Mouse (Mus musculus) cerebellum, adult 2 months (tissue): ENCODE measurements around the gene Zbtb8a.

ENCODE experiments used
- CTCF ChIP-seq: fragments of 200-500 bp; IDR thresholded peaks from 2 replicates; pipeline ENCODE4 v1.5.1; 2011; ENCODE audit warnings: low read depth, mild to moderate bottlenecking, control low read depth, low read length, moderate library complexity, borderline replicate concordance; ENCODE audit not compliant: insufficient read depth
- POLR2A ChIP-seq: fragments of 200-500 bp; IDR thresholded peaks from 2 replicates; pipeline ENCODE4 v1.6.1; 2011; ENCODE audit warnings: low read length, control low read depth, borderline replicate concordance; ENCODE audit not compliant: insufficient read depth

DNA sequence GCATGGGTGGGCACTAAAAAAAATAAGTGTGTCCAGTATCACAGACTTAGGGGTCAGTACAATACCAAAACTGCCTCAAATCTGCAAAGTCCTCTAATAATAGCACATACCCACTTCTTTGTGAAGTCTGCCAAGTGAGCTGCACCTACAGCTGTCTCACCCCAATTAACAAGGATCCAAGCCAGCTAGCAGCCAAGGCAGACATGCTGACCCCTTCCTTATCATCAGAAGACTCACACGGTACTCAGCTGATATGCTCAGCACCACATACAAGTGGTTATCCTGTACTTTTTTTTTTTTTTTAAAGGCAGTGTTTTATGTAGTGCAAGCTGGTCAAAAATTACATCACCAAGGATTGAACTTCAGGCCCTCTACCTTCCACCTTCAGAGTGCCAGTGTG is 73.6 kb downstream of the Zbtb8a start:
- TF ChIP-seq CTCF (no peak), POLR2A (no peak)
